Mouse (Mus musculus) gastrocnemius, postnatal 25 days (tissue): ENCODE measurements around the gene Prm1. TPM values are rescaled to one million over a fixed set of nuclear protein-coding genes. Genes with fewer than 3 reads are reported as not detected.

Source experiments
- DNase-seq: peaks from one replicate; pipeline ENCODE4 v3.0.0; 2022
- total RNA-seq, 2 experiments: library from RNA; stranded (reverse); gene quantifications; 1 replicate in 1 of 2; 2 replicates in 1 of 2; pipeline ENCODE4 v1.2.3; 2021

Gene Prm1
- total RNA-seq, 2 experiments from 2014 or later, result not detected

DNA sequence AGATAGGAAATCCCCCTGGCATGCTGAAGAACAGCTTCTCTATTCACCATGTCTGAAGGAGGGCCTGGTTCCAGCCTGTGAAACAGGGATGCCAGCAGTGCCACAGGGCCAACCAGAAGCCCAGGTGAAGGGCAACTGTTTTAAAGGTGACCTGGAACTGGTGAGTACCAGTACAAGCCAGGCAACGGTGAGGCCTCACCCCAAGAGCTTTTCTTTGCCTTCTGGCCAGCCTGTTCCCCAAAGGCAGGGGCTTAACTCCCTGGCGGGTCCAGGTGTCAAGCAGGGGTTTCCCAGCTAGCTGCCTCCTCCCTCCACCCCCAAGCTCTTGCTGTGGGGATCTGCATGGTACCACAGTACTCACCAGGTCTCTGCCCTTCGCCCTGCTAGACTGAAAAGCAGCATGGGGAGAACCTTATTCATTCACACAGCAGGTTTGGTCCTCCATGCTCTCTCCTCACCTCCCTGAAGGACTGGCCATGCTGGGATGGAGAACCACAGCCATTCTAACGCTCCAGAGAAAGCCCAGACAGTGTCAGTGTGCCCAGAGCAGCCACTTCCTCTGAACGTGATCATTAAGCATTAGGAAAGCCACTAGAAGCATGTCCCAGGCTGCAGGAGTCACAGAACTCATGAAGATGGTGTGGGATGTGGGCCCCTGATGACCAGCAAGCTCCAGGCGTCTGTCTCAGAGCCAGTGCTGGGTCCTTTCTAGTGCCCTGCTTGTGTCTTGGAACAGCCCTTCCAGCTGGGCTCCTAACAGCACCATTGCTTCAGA, 23.1 kb downstream of the Prm1 start:
- DNase-seq, result no peak

DNA sequence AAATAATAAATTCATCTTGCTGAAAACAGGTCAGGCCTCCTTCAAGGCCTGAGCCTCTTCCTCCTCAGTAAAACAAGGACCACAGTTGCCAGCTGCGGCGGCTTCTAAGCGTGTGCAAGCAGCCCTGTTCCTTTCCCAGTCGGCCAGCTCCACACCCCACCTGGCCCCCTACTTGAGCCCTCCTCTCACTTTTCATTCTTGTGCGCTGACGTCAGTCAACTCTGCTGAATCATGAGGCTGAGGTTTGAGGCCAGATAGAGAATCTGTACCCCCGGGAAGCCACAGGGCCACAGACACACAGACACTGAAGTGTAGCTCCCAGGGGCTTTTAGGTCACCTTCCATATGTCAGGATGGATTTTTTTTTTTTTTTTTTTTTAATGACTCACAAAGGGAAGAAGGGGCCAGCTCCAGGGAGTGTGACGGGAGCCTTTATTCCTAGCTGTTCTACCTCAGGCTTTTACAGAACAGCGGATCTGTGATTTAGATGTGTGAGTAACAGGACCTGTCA, 23.7 kb downstream of the Prm1 start:
- no peak for DNase-seq

DNA sequence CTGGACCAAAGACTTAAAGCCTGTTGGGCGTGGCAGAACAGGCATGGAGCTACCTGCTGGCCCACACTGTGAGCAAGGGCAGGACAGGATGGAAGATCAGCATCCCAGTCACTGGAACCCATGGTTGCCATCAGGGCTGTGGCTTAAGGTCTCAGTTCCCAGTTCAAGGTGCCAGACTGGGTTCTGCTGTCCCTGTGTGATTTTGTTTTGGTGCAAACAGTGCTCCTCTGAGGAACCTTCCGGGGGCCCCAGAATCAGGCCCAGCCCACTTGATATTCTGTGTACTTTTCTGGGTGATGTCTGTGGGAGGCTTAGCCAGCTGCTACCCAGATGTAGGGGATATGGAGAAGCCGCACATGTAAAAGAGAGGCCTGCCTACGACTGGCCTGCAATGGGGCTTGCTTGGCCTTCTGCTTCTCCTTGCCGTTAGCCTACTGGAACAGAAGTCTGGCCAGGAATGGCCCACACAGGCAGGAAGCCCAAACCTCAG, 25.0 kb downstream of the Prm1 start:
- no peak for DNase-seq

DNA sequence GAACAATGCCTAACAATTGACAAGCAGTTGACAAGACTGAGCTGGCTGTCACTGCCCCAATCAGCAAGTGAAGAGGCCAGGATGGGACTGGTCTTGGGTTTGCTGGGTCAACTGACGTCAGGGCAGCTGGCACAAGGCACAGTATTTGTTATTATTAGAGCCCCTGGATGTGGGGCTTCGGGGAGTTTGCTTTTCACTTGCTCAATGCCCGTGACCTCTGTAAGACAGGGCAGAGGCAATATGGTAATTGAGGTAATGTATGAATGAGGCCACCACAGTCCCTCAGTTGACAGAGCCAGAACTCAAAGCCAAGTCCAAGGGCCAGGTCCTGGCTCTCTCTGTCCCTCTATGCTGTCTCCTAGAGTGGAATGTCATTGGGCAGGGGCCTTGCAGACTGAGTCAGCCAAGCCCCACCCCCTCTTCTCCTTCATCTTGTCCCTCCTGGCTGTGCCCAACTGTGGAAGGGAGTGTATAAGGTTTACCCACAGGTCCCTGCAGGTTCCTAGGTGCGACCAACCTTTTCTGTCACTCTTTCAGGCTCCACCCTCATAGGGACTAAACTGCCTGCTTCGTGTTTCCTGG, 28.0 kb downstream of the Prm1 start:
- no peak for DNase-seq

DNA sequence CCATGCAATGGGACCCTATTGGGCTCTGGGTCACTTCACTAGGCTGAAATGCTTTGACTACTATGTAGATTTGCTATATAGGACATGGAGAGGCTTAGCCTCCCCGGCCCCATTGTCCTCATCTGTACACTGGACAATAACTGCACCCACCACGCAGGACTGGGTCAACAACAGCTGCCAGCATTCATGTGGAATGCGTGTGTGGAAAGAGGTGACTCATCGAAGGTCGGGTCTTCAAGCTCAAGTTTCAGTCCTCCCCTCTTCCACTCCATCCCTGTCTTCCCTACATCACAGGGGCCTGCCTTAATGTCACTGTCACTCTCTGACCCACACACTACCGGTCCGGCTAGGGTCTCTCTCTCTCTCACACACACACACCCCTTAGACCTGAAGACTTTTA, 29.3 kb downstream of the Prm1 start:
- no peak for DNase-seq

DNA sequence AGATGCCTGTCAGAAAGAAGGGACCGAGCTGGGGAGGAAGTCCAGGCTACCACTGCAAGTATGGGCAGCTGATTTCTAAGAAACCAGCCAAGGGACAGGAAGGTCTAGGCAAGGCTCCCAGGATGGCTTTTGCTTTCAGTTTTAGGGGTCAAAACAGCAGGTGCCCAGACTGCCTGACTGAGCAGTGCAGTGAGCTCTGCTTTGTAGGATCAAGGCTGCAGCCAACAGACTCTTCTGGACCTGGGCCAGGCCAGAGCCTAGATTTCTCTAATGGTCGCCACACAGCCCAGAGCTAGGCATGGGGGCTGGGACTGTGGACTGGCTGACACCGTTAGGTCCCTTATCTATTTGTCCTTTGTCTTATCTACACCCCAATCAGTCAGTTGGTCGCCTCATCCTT, 30.9 kb downstream of the Prm1 start:
- no peak for DNase-seq

DNA sequence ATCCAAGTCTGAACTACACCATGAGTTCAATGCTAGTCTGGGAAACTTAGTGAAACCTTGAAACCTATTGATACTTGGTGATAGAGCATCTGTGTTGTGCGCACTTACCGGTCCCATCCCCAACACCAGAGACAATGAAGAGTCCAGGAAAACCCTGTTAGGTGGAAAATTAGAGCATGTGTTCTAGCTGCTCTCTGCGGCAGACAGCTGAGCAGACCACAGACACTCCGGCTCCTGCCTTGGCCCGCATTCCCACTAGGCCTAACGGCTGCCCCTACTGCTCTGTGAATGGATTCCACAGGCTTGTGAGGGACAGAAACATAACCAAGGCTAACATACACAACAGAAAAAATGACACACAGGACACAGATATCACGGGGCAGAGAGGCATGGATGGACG, 32.1 kb downstream of the Prm1 start:
- DNase-seq, result no peak

DNA sequence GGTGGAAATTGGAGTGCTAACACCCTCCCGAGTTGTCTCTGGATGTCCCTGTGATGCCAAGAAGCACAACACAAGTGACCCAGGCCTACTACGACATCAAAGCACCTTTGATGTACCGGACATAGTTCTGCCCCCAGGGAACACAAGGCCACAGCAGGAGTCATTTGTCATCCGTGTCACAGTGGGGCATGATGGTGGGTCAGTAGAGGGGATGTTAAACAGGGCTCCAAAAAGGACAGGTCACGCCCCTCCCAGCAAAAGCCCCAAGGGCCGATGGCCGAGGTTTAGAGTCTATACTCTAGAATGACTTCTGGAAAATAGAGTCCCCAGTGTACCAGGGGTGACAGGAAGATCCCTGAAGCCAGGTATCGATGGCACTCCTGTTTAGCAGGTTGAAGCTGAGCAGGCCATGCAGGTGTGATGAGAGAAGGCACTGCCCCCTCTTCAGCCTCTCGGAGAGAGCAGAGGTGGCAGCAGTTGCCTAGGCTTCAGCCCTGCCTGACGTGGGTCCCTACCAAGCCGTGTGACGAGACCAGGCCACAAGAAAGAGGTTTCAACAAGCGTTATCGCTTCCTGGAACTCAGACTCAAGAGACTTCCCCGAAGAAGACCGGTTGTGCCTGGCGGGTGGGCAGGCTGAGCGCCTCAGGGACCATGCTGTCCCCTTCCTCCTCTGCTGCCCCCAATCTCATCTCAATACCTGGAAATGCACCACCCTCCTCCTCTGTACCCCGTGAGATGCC, 33.7 kb downstream of the Prm1 start:
- DNase-seq, result no peak

DNA sequence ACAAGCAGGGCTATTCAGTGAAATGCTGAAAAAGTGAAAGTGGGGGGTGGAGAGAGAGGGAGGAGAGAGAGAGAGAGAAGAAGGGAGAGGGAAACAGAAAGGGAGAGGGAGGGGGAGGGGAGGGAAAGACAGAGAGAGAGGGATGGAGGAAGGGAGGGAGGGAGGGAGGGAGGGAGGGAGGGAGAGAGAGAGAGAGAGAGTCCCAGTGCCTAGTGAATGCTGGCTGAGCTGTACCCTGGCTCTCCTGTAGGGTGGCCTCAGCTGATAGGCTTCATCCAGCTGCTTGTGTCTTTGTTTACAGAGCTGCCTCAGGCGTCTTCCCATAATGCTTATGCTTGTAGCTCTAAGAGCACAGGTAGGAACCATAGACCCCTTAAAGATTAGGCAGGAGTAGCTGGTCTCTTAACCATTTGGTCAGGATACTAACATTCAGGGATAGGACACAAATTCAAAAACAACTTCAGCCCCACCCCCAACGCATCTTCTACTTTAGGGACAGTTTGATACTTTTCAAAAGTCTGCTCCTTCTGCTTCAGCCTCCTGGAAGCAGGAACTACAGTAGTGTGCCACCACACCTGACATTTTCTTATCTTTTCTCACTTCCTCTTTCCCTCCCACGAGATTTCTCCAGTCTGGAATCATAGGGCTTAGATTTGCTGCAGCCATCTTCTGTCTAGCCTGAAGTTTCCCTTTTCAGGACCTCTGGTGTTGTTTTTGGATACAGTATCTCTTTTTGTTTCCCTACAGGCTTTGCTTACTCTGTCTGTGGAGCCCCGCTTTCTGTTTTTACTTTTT, 34.9 kb downstream of the Prm1 start:
- no peak for DNase-seq

DNA sequence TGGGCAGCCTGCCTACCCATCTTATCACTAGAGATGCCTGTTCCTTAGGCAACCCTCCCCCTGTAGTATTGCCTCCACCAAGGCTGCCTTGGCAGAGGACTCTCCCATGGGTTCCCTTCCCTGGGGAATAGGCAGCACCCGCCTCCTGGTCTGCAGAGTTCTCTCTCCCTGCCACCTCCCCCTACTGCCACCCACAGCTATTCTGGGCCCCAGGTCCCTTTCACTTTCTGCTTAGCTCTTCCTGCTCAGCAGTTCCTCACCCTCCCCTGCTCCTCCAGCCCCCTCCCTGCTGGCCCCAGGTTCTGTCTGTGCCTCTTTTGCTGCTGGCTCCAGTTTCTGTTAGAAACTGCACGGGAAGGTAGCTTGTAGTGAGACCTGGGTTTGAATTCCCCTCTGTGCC, 36.0 kb downstream of the Prm1 start:
- no peak for DNase-seq

DNA sequence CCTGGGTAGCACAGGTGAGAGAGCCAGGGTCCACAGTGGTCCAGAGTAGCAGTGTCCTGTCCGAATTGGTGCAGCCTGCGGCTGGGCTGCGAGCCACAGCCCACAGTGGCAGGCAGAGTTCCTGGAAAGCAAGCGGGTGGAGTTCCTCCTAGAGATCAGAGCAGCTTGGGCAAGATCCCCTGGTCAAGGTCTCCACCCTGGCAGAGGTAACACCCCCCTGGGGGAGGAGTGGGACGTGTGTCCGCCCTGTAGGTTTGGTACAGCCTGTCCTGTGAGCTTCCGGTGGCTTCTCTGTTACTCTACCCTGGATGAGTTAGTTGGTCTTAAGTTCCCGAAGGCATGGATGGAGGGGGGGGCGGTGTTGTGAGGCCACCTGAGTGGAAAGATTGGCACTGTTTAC, 36.8 kb downstream of the Prm1 start:
- no peak for DNase-seq

DNA sequence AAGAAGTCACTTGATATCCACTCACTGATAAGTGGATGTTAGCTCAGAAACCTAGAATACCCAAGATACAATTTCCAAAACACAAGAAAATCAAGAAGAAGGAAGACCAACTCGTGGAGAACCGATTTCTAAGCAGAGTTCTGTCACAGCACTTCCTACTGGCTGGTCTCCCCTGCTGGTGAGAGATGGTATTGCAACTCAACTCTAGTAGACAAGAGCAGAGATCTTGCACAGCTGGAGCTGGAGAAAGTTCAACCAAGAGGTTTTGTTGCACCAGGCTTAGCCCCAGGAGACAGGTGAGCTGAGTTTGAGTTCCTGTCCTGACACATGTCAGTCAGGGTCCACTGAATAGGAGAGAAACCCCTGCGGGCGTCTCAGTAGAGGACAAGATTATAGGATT, 38.5 kb downstream of the Prm1 start:
- DNase-seq, result no peak

DNA sequence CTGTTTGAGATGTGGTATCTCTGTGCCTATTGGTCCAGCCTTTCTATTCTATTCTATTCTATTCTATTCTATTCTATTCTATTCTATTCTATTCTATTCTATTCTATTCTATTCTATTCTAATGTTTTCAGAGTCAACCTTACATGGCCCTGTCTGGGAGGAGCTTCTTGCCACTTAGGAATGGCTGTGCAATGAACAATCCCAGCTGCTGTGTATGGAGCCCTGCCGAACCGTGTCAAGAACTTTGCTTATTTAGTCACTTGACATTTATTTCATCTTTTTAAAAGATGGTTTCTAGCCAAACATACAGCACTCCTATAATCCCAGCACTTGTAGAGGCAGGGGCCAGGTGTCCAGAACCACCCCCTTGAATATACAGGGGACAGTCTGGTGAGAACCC, 41.3 kb downstream of the Prm1 start:
- no peak for DNase-seq

DNA sequence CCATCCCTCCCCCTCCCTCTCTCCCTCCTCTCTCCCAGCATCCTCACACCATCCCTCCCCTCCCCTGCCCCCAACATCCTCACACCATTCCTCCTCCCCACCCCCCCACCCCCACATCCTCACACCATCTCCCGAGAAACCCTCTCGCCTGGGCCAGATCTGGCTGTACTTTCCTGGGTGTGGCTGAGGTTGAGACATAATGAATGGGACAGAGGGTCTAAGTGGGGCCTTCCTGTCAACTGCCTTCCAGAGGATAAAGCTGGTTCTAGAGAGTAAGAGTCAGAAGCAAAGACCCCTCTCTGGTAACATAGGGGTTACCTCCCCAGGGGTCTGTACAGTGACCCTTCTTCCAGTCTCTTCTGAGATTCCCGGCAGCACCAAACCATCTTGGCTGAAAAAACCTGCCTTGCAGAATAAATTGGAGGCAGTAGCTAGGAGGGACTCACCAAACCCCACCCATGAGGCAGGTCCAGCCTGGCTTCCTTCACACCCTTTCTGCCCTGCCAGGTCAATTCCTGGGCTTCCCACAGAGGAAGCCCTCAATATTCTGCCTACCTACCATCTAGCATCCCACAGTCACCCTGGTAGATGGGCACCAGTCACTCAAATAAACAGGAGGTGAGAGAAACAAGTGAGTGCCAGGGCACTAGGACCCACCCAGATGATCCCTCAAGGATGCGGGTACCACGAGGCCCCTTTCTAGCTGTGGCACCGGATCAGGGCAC, 41.9 kb downstream of the Prm1 start:
- DNase-seq, result no peak

DNA sequence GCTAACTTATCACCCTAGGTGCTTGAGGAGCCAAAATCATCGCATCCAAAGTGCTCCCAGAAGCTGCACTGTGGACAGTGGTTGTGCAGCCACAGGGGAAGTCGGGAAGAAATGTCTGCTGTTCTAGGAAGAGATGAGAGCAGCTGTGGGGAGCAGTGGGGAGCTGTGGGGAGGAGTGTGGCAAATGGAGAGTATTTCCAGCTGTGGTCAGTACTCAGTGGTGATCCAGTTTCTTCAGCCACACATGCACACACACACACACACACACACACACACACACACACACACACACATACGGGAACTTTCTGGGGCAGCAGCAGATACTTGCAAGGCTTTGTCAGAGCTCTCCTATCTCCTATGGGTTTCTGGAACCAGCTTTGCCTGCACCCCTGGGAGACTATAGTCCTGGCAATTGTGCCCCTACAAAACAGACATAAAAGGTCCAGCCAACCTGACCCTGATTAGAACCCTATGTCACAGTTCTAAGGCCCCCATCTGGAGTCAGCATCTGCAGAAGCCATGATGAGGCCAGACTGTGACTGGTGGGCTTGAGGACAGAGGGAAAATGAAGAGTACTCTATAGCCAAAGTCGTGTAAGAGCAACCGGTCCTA, 43.0 kb downstream of the Prm1 start:
- no peak for DNase-seq

DNA sequence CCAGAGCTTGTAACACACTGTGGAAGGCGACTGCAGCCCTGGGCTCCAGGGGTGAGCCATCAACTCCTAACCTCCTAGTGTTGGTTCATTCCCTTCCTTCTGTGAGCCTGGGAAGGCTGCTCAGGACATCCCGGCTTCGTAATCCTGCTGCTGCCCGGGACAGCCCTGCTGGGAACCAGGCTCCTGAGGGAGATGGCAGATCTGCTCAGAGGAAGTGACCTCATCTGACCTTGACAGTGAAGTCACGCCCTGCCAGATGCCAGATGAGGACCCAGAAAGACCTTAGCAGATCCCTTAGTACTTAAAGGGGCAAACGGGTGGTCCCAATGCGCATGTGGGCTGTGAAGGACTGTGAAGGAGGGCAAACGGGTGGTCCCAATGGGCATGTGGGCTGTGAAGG, 44.5 kb downstream of the Prm1 start:
- no peak for DNase-seq

DNA sequence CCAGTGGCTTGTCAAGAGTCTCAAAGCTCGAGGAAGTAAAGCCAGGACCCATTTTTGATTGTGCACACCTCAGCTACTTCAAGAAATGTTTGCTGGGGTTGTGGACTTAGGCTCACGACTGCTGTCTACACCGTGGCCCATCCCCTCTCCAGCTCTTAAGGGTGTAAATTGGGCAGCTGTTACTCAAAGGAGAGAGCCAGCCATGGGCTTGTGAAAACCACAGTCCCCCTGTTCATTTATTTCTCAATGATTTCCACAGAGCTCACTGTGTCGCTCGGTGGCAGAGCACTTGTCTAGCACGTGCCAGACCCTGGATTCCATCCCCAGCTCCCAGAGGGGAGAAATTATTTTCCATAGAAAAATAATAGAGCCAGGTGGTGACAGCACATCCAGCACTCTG, 49.5 kb downstream of the Prm1 start:
- DNase-seq, result no peak

DNA sequence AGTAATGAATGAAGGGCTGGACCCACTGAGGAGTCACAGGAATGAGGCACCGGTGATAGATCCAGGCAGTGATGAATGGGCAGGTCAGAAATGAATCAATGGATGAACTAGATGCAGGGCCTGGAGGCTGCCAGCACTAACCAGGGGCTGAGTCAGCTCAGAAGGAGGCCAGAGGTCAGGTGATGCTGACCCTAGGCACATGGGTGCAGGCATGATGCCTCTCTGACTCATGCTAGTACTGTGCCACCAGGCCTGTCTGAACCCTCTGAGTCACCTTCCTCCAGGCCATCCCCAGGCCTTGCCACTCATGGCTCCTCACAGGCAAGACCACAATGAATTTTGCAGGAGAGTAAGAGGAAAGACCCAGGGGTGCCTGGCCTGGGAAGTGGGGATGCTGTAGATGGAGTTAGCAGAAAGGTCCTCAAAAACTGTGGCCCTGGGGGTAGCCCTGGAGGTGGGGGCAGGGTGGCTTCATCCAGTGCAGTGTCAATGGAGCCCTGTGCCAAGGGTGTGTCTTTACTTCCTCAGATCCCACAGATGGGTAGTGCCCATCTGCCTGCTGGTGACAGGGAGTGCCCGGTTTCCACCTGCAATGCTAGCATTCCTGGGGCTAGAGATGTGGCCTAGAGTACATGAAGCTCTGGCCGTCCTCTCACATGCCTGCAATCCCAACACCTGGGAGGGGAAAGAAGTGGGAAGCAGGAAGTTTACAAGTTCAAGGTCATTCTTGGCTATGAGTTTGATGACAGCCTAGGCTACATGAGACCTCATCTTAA, 50.9 kb downstream of the Prm1 start:
- DNase-seq, result no peak

DNA sequence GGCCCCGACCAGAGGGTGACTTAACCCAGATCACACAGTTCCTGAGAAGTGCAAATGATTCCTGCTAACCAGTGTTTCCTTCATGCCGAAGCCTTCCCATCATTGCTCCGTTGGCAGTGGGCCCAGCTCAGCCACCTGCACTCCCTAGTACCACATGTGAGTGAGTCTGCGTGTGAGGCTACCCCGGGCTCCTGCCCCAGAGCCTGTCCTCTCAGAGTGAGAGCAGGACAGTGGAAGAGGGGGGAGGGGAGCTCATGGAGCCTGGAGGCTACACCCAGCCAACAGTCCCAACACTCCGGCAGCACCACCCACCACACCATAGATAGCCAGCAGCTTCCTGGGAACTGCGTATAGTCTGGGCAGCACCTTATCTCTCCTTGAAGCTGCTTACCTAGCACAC, 55.8 kb downstream of the Prm1 start:
- no peak for DNase-seq

DNA sequence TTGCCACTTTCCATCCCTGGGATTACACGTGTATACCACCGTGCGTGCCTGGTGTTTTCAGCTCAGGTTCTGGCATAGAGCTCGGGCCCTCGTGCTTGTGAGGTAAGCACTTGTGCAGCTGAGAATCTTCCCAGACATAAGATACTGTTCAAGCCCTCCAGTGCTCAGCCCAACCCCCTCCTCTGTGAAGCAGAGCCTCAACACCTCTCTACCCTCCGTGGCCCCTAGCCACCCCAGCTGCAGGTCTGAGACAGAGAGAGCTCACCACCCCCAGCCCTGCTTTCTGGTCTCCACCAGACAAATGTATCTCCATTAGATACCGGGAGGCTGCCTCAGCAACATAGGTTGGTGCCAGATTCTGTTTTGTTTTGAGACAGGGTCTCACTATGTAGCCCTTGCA, 56.4 kb downstream of the Prm1 start:
- no peak for DNase-seq
